Mouse (Mus musculus) right cerebral cortex, postnatal 4 days (tissue): ENCODE data around the gene Nek8.
A peak's percentile ranks its signal among the peaks of the same experiment; 100 is the strongest.

ENCODE experiments used
- DNase-seq: peaks from one replicate; pipeline ENCODE4 v3.0.0-alpha.2; 2022

The Nek8 gene

GRCm38 (mm10) chr11:78182961-78183844 is 6.7 kb upstream of the Nek8 start, which contains the start of gene Rpl23a:
Gene Rpl23a (minus strand): TSS chr11:78183584.
- DNase-seq, result peak; percentile 71

DNA sequence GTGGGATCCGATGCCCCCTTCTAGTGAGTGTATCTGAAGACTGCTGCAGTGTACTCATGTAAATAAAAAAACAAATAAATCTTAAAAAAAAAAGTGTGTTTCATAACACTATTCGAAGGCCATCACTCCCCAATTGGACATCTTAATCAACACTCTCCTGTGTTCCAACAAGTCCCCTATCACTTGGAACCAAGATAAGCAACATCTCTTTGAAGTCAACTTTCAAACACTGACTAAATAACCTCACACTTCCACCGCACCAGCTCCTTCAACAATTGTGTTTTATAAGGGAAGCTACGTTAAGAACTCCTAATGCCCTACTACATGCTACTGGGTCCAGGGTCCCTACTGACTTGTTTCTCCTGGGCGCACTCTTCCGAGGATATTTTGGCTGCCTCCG is 6.0 kb upstream of the Nek8 start:
- no peak for DNase-seq

- no peak for DNase-seq
Measured at GRCm38 (mm10) chr11:78181830-78182357, 5.4 kb upstream of the Nek8 start.

GRCm38 (mm10) chr11:78180081-78180761 is 3.7 kb upstream of the Nek8 start:
- DNase-seq, result no peak

DNA sequence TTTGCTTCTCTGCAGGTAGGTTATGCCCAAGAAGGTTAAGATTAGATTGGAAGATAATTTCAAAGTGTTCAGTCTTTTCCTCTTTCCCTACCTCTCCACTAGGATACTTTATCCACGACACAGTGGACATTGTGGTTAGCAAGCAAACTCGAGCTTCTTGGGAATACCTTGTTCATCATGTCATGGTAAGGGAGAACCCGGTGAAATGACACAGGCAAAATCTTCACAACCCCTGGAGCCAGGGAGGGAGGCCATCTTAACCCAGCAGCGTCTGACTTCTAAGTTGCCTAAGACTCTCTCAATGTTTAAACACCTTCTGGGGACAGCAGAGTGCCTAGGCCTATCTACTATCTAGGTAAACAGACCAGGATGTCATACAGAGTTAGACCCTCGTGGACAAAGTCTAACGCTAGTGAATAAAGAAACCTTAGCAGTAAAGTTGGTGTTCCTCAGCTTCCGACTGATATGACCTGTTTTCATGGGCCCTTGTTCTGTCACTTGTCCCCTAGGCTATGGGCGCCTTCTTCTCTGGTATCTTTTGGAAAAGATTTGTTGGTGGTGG is 3.0 kb upstream of the Nek8 start:
- DNase-seq, result no peak

DNA sequence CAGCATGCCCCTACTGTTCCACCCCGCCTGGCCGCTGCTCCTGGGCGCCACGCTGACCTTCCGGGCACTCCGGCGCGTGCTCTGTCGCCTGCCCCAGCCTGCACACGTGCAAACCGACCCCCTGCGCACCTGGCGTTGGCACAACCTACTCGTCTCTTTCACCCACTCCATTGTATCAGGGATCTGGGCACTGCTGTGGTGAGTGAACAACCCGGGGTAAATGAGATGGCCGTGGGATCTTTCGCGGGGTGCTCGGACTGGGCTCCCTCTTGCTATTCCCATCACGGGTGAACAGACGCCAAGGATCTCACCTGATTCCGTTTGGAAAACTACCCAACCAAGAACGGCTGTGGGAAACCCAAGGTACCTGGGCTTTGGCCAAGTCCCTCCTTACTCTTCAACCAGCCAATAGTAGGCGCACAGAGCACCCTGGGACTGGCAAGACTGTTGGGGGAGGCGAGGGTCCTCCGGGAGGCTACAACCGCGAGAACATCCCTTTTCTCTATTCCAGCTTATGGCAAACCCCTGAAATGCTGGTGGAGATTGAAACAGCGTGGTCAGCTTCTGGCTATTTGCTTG is 2.5 kb upstream of the Nek8 start:
- DNase-seq, result peak; percentile 73

GRCm38 (mm10) chr11:78177903-78178858 is 1.7 kb upstream of the Nek8 start:
- DNase-seq, result peak; percentile 88

- DNase-seq, result no peak
Measured at GRCm38 (mm10) chr11:78177437-78177836, 962 bp upstream of the Nek8 start.

DNA sequence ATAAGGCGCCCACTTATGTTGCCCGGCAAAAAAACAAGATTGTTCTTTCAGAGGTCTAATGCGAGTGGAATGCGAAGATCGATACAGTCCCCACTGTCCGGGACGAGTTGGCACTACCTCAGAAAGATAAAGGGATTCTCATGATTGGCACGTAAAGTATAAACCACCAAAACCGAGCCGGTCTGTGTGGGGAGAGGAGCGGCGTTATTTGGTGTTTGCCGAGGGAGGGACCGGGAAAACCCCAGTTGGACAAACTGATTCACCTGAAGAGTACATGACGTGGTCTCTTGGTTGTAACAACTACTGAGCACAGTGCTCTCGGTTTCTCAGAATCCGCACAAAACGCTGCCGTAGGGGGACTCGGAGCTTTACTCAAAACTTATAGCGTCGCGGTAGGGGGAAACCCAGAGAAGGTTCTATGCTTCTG is 443 bp upstream of the Nek8 start:
- DNase-seq, result no peak

DNA sequence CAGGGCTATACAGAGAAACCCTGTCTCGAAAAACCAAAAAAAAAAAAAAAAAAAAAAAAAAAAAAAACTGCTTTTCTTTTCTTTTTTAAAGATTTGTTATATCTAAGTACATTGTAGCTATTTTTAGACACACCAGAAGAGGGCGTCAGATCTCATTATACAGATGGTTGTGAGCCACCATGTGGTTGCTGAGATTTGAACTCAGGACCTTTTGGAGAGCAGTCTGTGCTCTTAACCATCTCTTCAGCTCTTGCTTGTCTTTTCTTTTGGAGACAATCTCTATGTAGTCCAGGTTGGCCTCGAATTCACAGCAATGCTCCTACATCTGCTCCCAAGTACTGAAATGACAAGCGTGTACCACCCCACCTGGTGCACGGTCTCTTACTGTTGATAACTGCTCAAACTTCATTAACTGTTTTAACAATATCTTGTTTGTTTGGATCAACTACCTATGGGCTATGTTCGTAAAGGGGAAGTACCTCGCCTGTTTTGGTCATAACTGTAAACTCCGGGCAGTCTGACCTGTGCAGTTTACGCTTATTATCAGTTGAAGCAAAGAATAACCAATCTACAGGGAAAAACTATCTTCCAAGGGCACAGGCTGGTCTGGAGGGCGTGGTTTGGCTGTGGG is 589 bp downstream of the Nek8 start:
- DNase-seq, result no peak

DNA sequence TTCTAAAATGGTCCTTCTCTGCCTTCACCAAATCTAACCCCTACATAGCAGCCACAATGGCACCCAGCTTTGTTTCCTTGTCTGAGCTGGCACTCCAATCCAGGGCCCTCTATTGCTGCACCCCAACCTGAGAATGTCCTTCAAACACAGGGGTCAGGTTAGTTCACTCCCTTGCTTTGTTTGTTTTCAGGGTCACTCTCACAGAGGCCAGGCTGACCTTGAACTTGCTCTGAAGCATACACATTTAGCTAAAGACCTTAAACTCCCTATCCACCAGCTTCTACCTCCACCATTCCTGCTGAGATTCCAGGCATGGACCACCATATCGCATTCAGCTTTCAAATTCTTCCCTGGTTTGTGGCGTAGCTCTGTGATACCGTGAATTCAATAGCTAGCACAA is 2.0 kb downstream of the Nek8 start:
- DNase-seq, result no peak

DNA sequence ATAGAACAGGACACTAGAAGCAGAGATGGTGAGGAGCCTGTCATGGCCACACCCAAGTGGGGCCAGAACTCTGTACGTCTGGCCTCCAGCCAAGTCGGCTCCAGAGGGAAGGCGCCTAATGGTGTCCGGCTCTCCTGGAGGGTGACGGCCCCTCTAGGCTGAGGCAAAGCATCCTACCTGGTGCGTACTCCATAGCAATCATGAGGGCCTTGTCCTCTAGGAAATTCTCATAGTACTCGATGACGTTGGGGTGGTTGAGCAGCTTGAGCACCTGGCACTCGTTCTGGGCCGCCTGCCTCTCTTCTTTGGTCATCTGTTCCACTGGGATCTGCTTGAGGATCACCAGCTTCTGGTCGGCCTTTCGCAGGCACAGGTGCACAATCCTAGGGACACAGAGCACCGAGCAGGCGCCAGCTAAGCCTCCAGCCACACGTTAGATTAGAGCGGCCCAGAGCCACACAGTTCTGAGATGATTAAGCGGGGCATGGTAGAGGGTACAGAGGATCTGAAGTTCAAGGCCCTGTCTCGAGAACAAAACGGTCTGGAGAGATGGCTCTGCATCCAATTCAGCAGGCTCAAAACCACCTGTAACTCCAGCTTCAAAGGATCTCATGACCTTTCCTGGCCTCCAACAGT is 3.6 kb downstream of the Nek8 start:
- DNase-seq, result no peak

- DNase-seq, result no peak
Measured at GRCm38 (mm10) chr11:78172034-78172747, 4.3 kb downstream of the Nek8 start.

GRCm38 (mm10) chr11:78171328-78171727 is 5.1 kb downstream of the Nek8 start:
- no peak for DNase-seq

DNA sequence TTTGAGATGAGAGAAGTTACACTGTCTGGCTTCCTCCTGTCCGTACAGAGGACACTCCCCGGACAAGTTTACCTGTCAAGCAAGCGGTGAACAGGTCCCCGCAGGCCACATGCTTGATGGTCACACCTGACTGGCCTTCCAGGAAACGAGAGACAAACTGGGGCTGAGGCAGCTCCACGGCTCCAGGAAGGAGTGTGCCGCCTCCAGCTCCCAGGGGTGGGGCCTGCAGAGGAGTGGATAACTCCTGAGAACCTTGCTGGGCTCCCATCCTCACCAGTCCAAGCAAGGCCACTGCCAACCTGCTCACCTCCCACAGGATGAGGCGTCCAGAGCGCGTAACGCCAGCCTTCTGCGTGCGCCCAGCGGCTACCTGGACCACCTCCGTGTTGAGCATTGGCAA is 6.2 kb downstream of the Nek8 start:
- DNase-seq, result no peak

- DNase-seq, result no peak
Measured at GRCm38 (mm10) chr11:78168541-78169468, 7.7 kb downstream of the Nek8 start.

DNA sequence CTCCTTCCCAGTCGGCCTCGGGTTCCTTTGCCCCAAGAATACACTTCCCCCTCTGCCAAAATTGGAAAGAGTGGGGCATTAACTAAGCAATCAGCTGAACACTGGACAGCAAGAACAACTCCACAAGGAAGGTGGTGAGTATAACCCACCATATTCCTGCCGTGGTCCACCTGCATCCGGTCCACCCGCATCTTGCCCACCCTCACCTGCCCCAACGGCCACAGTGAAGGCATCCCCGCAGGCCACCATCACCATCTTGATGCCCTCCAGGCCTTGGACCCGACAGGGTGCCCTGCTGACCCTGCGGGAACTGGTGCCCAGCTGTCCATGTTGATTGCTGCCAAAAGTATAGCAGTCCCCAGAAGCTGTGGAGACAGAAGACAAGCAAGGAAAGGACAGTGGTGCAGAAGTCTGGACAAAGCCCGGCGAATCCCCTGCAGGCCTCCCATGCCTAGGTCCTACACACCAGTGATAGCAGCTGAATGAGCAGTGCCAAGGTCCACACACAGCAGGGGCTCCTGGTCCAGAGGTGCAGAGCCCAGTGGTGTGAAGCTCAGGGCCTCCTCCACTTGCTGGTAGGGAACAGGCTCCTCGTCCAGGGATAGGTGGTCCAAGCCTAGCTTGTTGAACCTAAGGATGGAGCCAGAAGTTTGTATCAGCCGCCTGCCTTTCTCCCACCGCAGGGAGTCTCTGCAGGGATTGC is 9.1 kb downstream of the Nek8 start:
- DNase-seq, result no peak

DNA sequence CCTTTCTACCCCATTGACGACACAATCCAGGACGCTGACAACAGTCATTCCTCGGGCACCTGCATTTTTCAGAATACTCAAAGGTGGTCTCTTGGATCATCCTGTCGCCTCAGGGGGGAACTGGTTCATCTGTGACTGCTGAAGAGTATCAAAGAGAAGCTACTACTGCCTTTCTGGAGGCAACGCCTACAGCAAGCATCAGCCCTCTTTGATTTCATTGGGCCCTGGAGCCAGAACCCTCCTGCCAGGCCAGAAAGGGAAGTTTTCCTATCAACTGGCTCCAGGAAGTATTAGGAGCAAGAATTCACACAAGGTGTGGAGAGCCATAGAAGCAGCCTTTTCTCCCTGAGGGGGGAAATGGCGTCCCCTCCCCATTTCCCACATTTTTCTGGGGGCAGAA is 9.8 kb downstream of the Nek8 start:
- DNase-seq, result no peak

GRCm38 (mm10) chr11:78166161-78166560 is 10.3 kb downstream of the Nek8 start:
- DNase-seq, result no peak
